Mouse (Mus musculus): ENCODE measurements around the gene Hmg20a. TPM values are rescaled to one million over a fixed set of nuclear protein-coding genes. Genes with fewer than 3 reads are reported as not detected.
"Not testable (repeated sequence)": the region's sequence is repeated elsewhere in the genome, so short reads cannot be mapped to it uniquely, and the experiment has no call there.

Gene Hmg20a
- polyA plus RNA-seq, 1 experiment, result 13.8 TPM

- H3K4me2 ChIP-seq (ENCODE audit: low read depth), result peak overlapping the region; percentile 91
- peaks cover 85% of the 10 kb centered on the region for H3K79me2 ChIP-seq (ENCODE audit: control insufficient read depth, insufficient read depth)
- H3ac ChIP-seq (ENCODE audit: control insufficient read depth, insufficient read length), result no peak overlapping the region
- TF ChIP-seq SRF (IDR thresholded peaks at IDR 0.05; ENCODE audit: control insufficient read depth, insufficient read length, low read depth), result no peak
- TF ChIP-seq TCF12 (IDR thresholded peaks at IDR 0.05; ENCODE audit: insufficient read depth, poor library complexity, severe bottlenecking), result no peak
- TF ChIP-seq TCF3 (IDR thresholded peaks at IDR 0.05; ENCODE audit: insufficient read length, low read depth), result no peak
- no peak for TF ChIP-seq REST (IDR thresholded peaks at IDR 0.05; ENCODE audit: insufficient read depth, insufficient read length)
- TF ChIP-seq MYOG (IDR thresholded peaks at IDR 0.05; ENCODE audit: control insufficient read depth in 1 of 3, insufficient read depth in 1 of 3, insufficient read length in 2 of 3, low read depth in 2 of 3), result no peak
- no peaks in the 10 kb centered on the region for H3K36me3 ChIP-seq (ENCODE audit: control insufficient read depth, insufficient read depth)
- H3K4me3 ChIP-seq, result no peak overlapping the region
- no peaks in the 10 kb centered on the region for H3K27me3 ChIP-seq (ENCODE audit: control insufficient read depth, insufficient read depth, insufficient read length)
Observed at GRCm38 (mm10) chr9:56420892-56421601, 2.6 kb downstream of the Hmg20a start.

- no peak overlapping the region for H3ac ChIP-seq (ENCODE audit: control insufficient read depth, insufficient read length)
- no peaks in the 10 kb centered on the region for H3K36me3 ChIP-seq (ENCODE audit: control insufficient read depth, insufficient read depth)
- H3K27me3 ChIP-seq (ENCODE audit: control insufficient read depth, insufficient read depth, insufficient read length), result no peaks in the 10 kb centered on the region
- no peak overlapping the region for H3K4me3 ChIP-seq
- H3K79me2 ChIP-seq (ENCODE audit: control insufficient read depth, insufficient read depth), result peaks cover 85% of the 10 kb centered on the region
- TF ChIP-seq USF1 (IDR thresholded peaks at IDR 0.05; ENCODE audit: low read depth) (no peak), MYOD1 (IDR thresholded peaks at IDR 0.05; ENCODE audit: control insufficient read depth in 1 of 3, insufficient read length in 2 of 3, low read depth in 2 of 3) (no peak), POLR2A (IDR thresholded peaks at IDR 0.05; ENCODE audit: insufficient read length, low read depth) (no peak), E2F4 (IDR thresholded peaks at IDR 0.05; ENCODE audit: insufficient read depth) (no peak), MYOG (IDR thresholded peaks at IDR 0.05; ENCODE audit: control insufficient read depth in 1 of 3, insufficient read depth in 1 of 3, insufficient read length in 2 of 3, low read depth in 2 of 3) (no peak), CEBPB (IDR thresholded peaks at IDR 0.05; ENCODE audit: insufficient read depth, poor library complexity, severe bottlenecking) (no peak), SRF (IDR thresholded peaks at IDR 0.05; ENCODE audit: control insufficient read depth, insufficient read length, low read depth) (no peak), POLR2AphosphoS2 (IDR thresholded peaks at IDR 0.05; ENCODE audit: insufficient read length, low read depth) (no peak), TCF3 (IDR thresholded peaks at IDR 0.05; ENCODE audit: insufficient read length, low read depth) (no peak)
- H3K4me2 ChIP-seq (ENCODE audit: low read depth), result no peak overlapping the region
Observed at GRCm38 (mm10) chr9:56421991-56422390, 3.6 kb downstream of the Hmg20a start.

GRCm38 (mm10) chr9:56424861-56425260, 6.5 kb downstream of the Hmg20a start:
- Histone ChIP-seq H3ac (ENCODE audit: control insufficient read depth, insufficient read length) (no peak overlapping the region), H3K79me2 (ENCODE audit: control insufficient read depth, insufficient read depth) (peaks cover 83% of the 10 kb centered on the region), H3K36me3 (ENCODE audit: control insufficient read depth, insufficient read depth) (no peaks in the 10 kb centered on the region), H3K27me3 (ENCODE audit: control insufficient read depth, insufficient read depth, insufficient read length) (no peaks in the 10 kb centered on the region), H3K4me2 (ENCODE audit: low read depth) (no peak overlapping the region), H3K4me3 (no peak overlapping the region)
- TF ChIP-seq CEBPB (IDR thresholded peaks at IDR 0.05; ENCODE audit: insufficient read depth, poor library complexity, severe bottlenecking), result no peak
- TF ChIP-seq TCF3 (IDR thresholded peaks at IDR 0.05; ENCODE audit: insufficient read length, low read depth), result no peak

GRCm38 (mm10) chr9:56435821-56436526, 17.6 kb downstream of the Hmg20a start:
- TF ChIP-seq SRF (IDR thresholded peaks at IDR 0.05; ENCODE audit: control insufficient read depth, insufficient read length, low read depth), result no peak
- no peak for TF ChIP-seq E2F4 (IDR thresholded peaks at IDR 0.05; ENCODE audit: insufficient read depth)
- no peak for TF ChIP-seq CEBPB (IDR thresholded peaks at IDR 0.05; ENCODE audit: insufficient read depth, poor library complexity, severe bottlenecking)
- TF ChIP-seq REST (IDR thresholded peaks at IDR 0.05; ENCODE audit: insufficient read depth, insufficient read length), result no peak
- TF ChIP-seq TCF3 (IDR thresholded peaks at IDR 0.05; ENCODE audit: insufficient read length, low read depth), result no peak
- no peak for TF ChIP-seq USF1 (IDR thresholded peaks at IDR 0.05; ENCODE audit: low read depth)
- TF ChIP-seq MYOG (IDR thresholded peaks at IDR 0.05; ENCODE audit: control insufficient read depth in 1 of 3, insufficient read depth in 1 of 3, insufficient read length in 2 of 3, low read depth in 2 of 3), result no peak
- no peak for TF ChIP-seq MAX (IDR thresholded peaks at IDR 0.05; ENCODE audit: low read depth)
- no peak for TF ChIP-seq POLR2AphosphoS2 (IDR thresholded peaks at IDR 0.05; ENCODE audit: insufficient read length, low read depth)
- no peak for TF ChIP-seq TCF12 (IDR thresholded peaks at IDR 0.05; ENCODE audit: insufficient read depth, poor library complexity, severe bottlenecking)
- no peak for TF ChIP-seq MYOD1 (IDR thresholded peaks at IDR 0.05; ENCODE audit: control insufficient read depth in 1 of 3, insufficient read length in 2 of 3, low read depth in 2 of 3)
- no peak for TF ChIP-seq POLR2A (IDR thresholded peaks at IDR 0.05; ENCODE audit: insufficient read length, low read depth)
- H3K4me2 ChIP-seq (ENCODE audit: low read depth), result no peak overlapping the region
- no peak overlapping the region for H3K4me3 ChIP-seq
- H3K27me3 ChIP-seq (ENCODE audit: control insufficient read depth, insufficient read depth, insufficient read length), result no peaks in the 10 kb centered on the region
- no peak overlapping the region for H3ac ChIP-seq (ENCODE audit: control insufficient read depth, insufficient read length)
- H3K79me2 ChIP-seq (ENCODE audit: control insufficient read depth, insufficient read depth), result peaks cover 39% of the 10 kb centered on the region
- H3K36me3 ChIP-seq (ENCODE audit: control insufficient read depth, insufficient read depth), result no peaks in the 10 kb centered on the region

GRCm38 (mm10) chr9:56437300-56437892, 19.0 kb downstream of the Hmg20a start:
- not testable (repeated sequence) for H3K36me3 ChIP-seq (ENCODE audit: control insufficient read depth, insufficient read depth); H3K4me3 ChIP-seq; H3ac ChIP-seq (ENCODE audit: control insufficient read depth, insufficient read length); H3K27me3 ChIP-seq (ENCODE audit: control insufficient read depth, insufficient read depth, insufficient read length); H3K4me2 ChIP-seq (ENCODE audit: low read depth)
- H3K79me2 ChIP-seq (ENCODE audit: control insufficient read depth, insufficient read depth), result peaks cover 35% of the 10 kb centered on the region
